Mouse (Mus musculus) heart, embryonic 14.5 days (tissue): Measurements from ENCODE around the gene Rbm15b. TPM values are rescaled to one million over a fixed set of nuclear protein-coding genes. Genes with fewer than 3 reads are reported as not detected.

Experiments
- ATAC-seq: fragments of 200-750 bp; cut with Nextera tagmentation; 2 replicates; pipeline ENCODE4 v1.8.0; 2017; ENCODE audit warnings: low read depth, moderate TSS enrichment; ENCODE audit not compliant: insufficient number of reproducible peaks, insufficient read depth, low FRiP score
- H3K27ac ChIP-seq, 2 experiments: fragments of 200-500 bp in 1 of 2; fragments of 300-500 bp in 1 of 2; sonication (generic) in 1 of 2; replicated peaks in 1 of 2; 2 replicates each; pipeline ENCODE4 v1.5.1; 2012 to 2014; ENCODE audit warnings: low read depth in 2 of 2, low read length in 2 of 2, control low read depth in 1 of 2, mild to moderate bottlenecking in 1 of 2, mixed read lengths in 1 of 2; ENCODE audit not compliant: control insufficient read depth in 1 of 2, insufficient read depth in 1 of 2
- H3K27me3 ChIP-seq: fragments of 300-500 bp; sonication (generic); 2 replicates; pipeline ENCODE4 v1.6.1; 2014; ENCODE audit warnings: mild to moderate bottlenecking, low read length, control low read depth; ENCODE audit not compliant: control insufficient read depth, insufficient read depth
- H3K36me3 ChIP-seq: fragments of 300-500 bp; sonication (generic); 2 replicates; pipeline ENCODE4 v1.6.1; 2014; ENCODE audit warnings: mild to moderate bottlenecking, control low read depth, low read length, mixed read lengths; ENCODE audit not compliant: control insufficient read depth, insufficient read depth
- H3K4me1 ChIP-seq, 2 experiments: fragments of 200-500 bp in 1 of 2; fragments of 300-500 bp in 1 of 2; sonication (generic) in 1 of 2; 2 replicates each; pipeline ENCODE4 v1.6.1; 2012 to 2014; ENCODE audit warnings: low read length in 2 of 2, control low read depth in 1 of 2, mixed read lengths in 1 of 2; ENCODE audit not compliant: control insufficient read depth in 2 of 2, insufficient read depth in 2 of 2
- H3K4me2 ChIP-seq: fragments of 300-500 bp; sonication (generic); 2 replicates; pipeline ENCODE4 v1.6.1; 2014; ENCODE audit warnings: mild to moderate bottlenecking, low read length
- H3K4me3 ChIP-seq, 2 experiments: fragments of 200-500 bp in 1 of 2; fragments of 300-500 bp in 1 of 2; sonication (generic) in 1 of 2; 2 replicates each; pipeline ENCODE4 v1.5.1; 2012 to 2014; ENCODE audit warnings: low read length in 2 of 2, mild to moderate bottlenecking in 2 of 2, control low read depth in 1 of 2, low read depth in 1 of 2, moderate library complexity in 1 of 2; ENCODE audit not compliant: control insufficient read depth in 1 of 2, insufficient read depth in 1 of 2
- H3K9ac ChIP-seq: fragments of 300-500 bp; sonication (generic); 2 replicates; pipeline ENCODE4 v1.6.1; 2014; ENCODE audit warnings: mild to moderate bottlenecking, low read length
- H3K9me3 ChIP-seq: fragments of 300-500 bp; sonication (generic); 2 replicates; pipeline ENCODE4 v1.6.1; 2016; ENCODE audit warnings: low read length, control low read depth; ENCODE audit not compliant: control insufficient read depth
- WGBS: fragments of 180-500 bp; shearing (Covaris S2); extraction: QIAGEN DNeasy Blood & Tissue Kit; methylation state at CpG from one replicate; pipeline ENCODE4 v1.1.7; 2014; 5-methylcytosine and 5-hydroxymethylcytosine counted together
- polyA plus RNA-seq: library from polyadenylated mRNA; unstranded; fragments of >200 nt; fragmentation: Nextera tagmentation; extraction: Ambion mirVana; gene quantifications from 2 replicates; pipeline ENCODE4 v1.2.1, GENCODE M21; 2014

Rbm15b gene
- polyA plus RNA-seq, 1 experiment from 2014 or later = 9.2 TPM

DNA sequence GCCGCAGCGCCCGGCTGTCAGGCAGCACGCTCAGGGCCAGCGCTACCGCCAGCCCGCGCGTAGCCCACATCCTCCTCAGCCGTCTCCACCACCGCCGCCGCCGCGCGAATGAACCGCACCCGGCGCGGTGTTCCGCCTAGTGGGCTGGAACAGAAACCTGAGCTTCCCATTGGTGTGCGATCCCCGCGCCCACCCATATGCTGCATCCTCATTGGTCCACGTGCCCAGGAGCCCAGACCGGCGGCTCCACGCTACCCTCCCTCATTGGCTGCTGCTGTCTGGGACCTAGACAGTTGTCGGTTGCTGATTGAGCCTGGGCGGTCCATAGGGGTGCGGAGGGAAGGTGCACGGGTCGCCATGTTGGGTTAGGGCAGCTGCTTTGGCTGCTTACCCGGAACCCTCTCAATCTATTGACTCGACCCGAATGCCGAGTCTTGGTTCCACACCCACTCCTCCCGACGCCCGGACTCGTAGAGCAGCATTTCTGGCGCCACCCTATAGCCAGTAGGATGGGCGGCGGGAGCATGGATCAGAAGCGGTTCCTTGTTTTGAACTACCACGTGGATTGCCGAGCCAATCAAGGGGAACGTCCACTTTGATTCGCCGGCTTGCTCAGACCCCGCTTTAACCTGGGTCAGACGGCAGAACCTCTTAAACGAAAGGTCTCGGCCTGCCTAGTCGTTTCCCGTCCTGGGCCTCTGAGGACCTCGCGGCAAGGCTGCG is 4.8 kb upstream of the Rbm15b start, which contains the start of gene Manf:
TSS of gene Manf (minus strand) at position 151 of the 723 bp plus-strand sequence.
- no peaks in the 10 kb centered on the region for H3K27me3 ChIP-seq
- H3K9ac ChIP-seq = peak within 1 kb of the TSS; percentile 87
- H3K36me3 ChIP-seq = peaks cover 33% of the 10 kb centered on the region
- H3K9me3 ChIP-seq = no peaks in the 10 kb centered on the region
- H3K4me2 ChIP-seq = peak within 1 kb of the TSS; percentile 92
- peak within 1 kb of the TSS; percentile 94 for H3K27ac ChIP-seq
- H3K4me1 ChIP-seq = peaks cover 11 to 14% of the 10 kb centered on the region in 2 experiments
- ATAC-seq = peak; percentile 98
- WGBS = under 1% methylated on average over 59 of the region's 59 CpGs
- peak within 1 kb of the TSS; percentile 71 to 73 for H3K4me3 ChIP-seq

DNA sequence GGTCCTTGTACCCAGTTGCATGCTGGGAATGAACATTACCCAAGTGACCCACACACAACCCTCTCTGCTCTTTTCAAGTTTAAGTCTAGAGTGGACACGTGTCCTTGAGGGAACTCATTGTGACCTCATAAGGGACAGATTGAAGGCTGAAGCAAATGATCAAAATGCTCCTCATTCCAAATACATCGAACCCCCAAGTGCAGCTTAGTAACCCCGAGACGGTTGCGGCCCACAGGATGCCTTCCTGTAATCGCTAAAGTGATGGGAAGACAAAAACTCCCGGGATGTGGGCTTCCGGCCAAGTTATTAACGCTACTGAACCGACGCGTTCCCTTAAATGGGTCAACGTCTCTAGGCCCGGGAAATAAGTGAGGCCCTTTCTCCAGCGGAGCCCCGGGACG is 4.1 kb upstream of the Rbm15b start:
- under 1% methylated on average over 17 of the region's 17 CpGs for WGBS
- peak overlapping the region; percentile 71 to 73 for H3K4me3 ChIP-seq
- H3K9ac ChIP-seq = peak overlapping the region; percentile 87
- H3K4me2 ChIP-seq = peak overlapping the region; percentile 79
- peak overlapping the region; percentile 56 to 80 for H3K27ac ChIP-seq
- H3K27me3 ChIP-seq = no peaks in the 10 kb centered on the region
- peaks cover 33% of the 10 kb centered on the region for H3K36me3 ChIP-seq
- H3K9me3 ChIP-seq = no peaks in the 10 kb centered on the region
- H3K4me1 ChIP-seq = peaks cover 11 to 14% of the 10 kb centered on the region in 2 experiments
- no peak for ATAC-seq

DNA sequence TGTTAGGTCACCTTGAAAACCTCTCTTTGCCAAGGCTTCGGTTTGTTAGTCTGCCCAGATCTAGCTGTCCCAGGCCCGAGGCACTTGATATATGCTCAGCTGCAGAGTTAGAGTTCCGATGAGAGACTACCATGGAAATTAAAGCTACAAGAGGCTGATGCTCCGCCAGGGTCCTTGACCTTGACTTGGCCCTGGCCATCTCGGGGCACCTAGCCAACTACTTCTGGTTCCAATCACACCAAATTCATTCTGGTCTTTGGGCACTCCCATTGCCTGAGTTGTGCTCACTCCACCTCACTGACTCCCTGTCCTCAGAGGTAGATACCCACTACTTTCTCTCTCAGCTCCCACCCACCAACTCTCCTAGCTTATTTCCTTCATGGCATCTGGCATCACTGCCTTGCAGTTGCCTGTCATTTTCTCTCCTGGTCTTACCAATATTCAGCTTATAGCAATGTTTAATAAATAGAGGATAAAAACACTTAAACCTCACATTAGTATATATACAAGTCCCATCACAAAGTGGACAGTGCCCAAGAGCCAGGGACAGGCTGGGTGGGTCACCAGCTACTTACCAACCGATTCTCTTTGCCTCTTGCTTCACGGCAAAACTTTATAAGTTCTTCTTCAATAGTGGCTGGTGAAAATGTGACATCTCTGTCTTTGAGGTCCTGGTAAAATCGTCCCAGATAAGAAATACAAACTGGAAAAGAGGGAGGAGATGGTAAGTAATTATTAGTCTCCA is 3.4 kb upstream of the Rbm15b start:
- Histone ChIP-seq H3K4me3 (peak overlapping the region; percentile 71 to 73), H3K36me3 (peaks cover 33% of the 10 kb centered on the region), H3K27ac (0 out of 4 replicates have a peak overlapping the region, but pooled peaks of 1 of the 2 experiments have one; percentile 28), H3K9ac (peak overlapping the region; percentile 87), H3K27me3 (no peaks in the 10 kb centered on the region), H3K4me1 (peaks cover 11 to 16% of the 10 kb centered on the region in 2 experiments), H3K9me3 (no peaks in the 10 kb centered on the region), H3K4me2 (peak overlapping the region; percentile 79)
- ATAC-seq = no peak
- 49% methylated on average over 8 of the region's 8 CpGs for WGBS

DNA sequence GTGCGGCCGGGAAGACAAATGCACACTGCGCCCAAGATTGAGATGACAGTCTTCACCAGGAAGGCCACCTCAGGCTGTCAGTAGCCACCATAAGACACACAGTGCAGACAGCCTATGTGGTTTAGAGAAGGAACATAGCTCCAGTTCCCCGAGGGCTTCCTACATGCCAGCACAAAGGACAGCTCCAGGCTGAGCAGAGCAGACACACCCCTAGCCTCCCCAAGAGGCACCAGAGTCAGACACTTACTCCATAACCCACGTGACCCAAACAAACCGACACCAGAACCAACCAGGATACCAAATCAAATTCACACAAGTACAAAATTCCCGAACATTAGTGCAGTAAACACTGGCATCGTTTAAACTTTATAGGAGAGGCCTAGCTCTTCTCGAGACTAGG is 2.1 kb upstream of the Rbm15b start:
- Histone ChIP-seq H3K9me3 (no peaks in the 10 kb centered on the region), H3K27ac (no peak overlapping the region), H3K36me3 (peaks cover 35% of the 10 kb centered on the region), H3K4me2 (no peak overlapping the region), H3K9ac (no peak overlapping the region), H3K4me1 (peaks cover 25 to 29% of the 10 kb centered on the region in 2 experiments), H3K27me3 (no peaks in the 10 kb centered on the region), H3K4me3 (no peak overlapping the region)
- WGBS = 78% methylated on average over 9 of the region's 9 CpGs
- ATAC-seq = no peak

DNA sequence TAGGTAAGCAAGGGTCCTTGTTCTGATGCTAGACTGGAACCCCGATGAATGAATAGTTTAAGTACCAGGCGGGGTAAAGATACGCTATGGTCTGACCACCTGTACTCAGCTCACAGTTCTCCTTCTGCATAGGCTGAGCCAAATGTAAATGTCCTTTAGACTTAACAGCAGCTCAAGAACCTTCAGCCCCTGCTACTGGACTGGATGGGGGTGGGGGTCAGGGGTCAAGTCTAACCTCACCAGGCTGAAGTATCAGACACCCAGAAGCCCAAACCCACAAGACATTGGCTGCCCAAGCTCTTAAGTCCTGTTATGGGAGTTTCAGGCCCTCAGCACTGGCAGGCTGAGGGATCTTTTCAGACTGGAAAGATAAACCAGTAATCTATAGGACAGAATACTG is 1.1 kb upstream of the Rbm15b start:
- Histone ChIP-seq H3K4me3 (no peak overlapping the region), H3K27ac (no peak overlapping the region), H3K4me2 (no peak overlapping the region), H3K9me3 (no peaks in the 10 kb centered on the region), H3K4me1 (peaks cover 30 to 37% of the 10 kb centered on the region in 2 experiments), H3K9ac (no peak overlapping the region), H3K36me3 (peaks cover 43% of the 10 kb centered on the region), H3K27me3 (no peaks in the 10 kb centered on the region)
- WGBS = 99% methylated on average over 3 of the region's 3 CpGs
- ATAC-seq = no peak

DNA sequence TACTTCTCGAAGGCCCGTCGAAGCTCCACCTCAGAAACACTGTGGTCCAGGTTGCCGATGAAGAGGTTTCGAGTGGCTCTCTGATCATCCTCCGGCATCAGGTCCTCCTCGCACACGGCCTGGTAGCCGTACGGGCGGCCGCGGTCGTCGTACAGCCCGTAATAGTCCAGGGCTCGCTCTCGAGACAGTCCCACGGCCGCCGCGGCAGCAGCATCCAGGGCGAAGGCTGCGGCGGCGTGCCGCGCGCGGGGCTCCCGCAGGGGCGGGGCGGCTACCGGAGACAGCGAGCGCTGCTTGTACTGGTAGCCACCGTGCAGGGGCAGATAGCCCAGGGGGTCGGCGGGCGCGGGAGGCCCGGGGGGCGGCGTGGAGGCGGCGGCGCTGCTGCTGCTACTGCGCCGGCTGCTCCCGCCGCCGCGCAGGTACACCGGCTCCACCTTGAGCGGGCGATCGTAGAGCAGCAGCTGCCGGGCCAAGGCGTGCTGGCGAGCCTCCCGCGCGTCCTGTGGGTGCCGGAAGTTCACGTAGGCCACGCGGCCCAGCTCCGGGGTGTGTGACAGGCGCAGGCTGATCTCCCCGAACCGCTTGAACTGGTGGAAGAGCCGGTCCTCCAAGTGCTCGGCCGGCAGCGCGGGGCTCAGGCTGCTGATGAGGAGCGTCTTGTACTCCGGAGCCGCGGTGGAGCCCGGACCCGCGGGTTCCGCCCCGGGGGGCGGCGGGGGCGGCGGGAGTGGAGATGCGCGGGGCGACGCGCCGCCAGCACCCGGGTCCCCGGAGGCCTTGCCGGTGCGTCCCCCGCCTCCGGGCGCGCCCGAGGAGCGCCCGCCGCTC is 1.1 kb downstream of the Rbm15b start:
- Histone ChIP-seq H3K27ac (peak overlapping the region in 1 of 2 experiments; percentile 89; a peak in 2 of 4 replicates), H3K4me2 (peak overlapping the region; percentile 98), H3K4me1 (peaks cover 30 to 45% of the 10 kb centered on the region in 2 experiments), H3K36me3 (peaks cover 64% of the 10 kb centered on the region), H3K9me3 (no peaks in the 10 kb centered on the region), H3K4me3 (peak overlapping the region; percentile 73 to 88), H3K27me3 (no peaks in the 10 kb centered on the region), H3K9ac (peak overlapping the region; percentile 98)
- no peak for ATAC-seq
- WGBS = 1% methylated on average over 82 of the region's 107 CpGs
